Mouse (Mus musculus) liver, embryonic 14.5 days (tissue): ENCODE measurements around the gene Chac1.

Source experiments
- CTCF ChIP-seq: IDR thresholded peaks from 2 replicates; pipeline ENCODE4 v1.5.1; 2016; ENCODE audit warnings: antibody characterized with exemption, low read depth, control low read depth
- EP300 ChIP-seq: IDR thresholded peaks from 2 replicates; pipeline ENCODE4 v1.6.1; 2016; ENCODE audit warnings: antibody characterized with exemption, low read depth

- no peak for TF ChIP-seq CTCF
- no peak for TF ChIP-seq EP300
Measured at GRCm38 (mm10) chr2:119312380-119312958, 38.6 kb upstream of the Chac1 start.
